Mouse (Mus musculus): Measurements from ENCODE around the gene Selenos.

The Selenos gene

GRCm38 (mm10) chr7:66087652-66088051 lies 8.2 kb downstream of the Selenos start:
- DNase-seq = no peak

GRCm38 (mm10) chr7:66088077-66088476 lies 8.6 kb downstream of the Selenos start:
- DNase-seq = no peak

GRCm38 (mm10) chr7:66090676-66091190 lies 11.3 kb downstream of the Selenos start:
- no peak for DNase-seq

GRCm38 (mm10) chr7:66091553-66091952 lies 12.1 kb downstream of the Selenos start:
- no peak for DNase-seq

GRCm38 (mm10) chr7:66092656-66093055 lies 13.2 kb downstream of the Selenos start:
- DNase-seq = no peak

DNA sequence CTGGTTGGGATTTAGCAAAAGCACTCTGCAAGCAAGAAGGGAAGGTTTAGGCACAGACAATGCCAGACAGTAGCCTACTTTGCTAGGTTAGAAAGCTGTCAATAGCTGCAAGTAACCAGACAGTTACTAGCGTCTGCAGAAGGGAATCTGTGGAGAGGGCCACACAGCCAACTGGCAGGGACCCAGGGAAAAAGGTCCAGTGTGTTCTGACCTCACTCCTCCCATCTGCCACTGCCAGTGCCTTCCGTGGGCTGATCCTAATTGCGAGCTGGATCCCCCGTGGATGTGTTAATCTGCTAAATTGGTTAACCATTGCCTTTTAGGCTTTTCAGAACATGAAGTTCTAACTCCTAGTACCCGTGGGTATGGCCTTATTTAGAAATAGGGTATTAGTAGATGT lies 14.7 kb downstream of the Selenos start:
- DNase-seq = no peak

DNA sequence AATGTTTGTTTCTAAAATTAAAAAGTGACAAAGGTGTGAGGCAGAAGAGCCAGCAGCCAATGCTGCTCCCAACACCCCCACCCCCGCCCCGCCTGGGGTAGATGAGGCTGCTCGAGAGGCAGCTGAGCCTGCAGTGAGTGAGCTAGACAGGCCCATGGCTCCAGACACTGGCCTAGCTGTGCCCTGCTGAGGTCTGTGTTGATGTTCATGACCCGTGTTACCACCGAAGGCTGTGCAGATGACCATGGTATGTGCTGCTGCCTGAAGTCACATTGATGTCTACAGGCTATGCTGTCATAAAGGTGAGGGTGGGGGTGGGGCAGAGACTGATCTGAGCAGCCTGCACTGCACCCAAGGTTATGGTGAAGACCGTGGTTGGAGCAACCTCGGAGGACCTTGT lies 19.4 kb downstream of the Selenos start:
- no peak for DNase-seq

DNA sequence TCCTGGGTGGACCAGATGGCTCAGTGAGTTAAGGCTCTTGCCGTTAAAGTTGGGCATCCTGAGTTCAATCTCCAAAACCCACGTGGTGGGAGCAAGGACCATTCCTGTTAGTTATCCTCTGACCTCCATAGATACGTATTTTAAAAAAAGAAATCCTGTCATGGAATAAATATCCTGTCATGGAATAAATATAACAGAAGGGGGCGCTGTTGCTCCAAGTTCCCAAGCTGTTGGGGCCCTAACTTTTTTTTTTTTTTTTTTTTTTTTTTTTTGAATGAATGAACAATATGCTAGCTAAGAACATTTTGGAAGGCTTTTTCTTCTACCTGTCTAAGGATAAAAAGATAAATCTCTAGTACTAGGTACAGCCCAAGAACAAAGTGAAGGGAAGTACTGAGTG lies 22.4 kb downstream of the Selenos start:
- no peak for DNase-seq

DNA sequence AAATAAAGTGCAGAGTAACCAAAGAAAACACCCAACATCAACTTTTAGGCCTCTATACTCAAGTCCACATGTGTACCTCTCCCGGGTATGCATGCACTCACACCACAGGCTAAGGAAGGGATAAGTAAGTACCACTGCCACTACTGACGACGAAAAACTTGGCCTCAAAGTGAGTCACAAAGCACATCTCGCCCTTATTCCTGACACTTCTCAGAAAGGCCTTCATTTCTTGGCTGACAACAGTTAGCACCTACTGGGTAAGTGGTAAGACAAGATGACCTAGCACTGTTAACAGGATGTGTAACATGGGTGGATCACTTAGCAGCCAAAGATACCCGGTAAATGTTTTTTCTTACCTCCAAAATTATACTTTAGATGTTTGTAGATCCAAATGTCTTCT lies 25.1 kb downstream of the Selenos start:
- DNase-seq = no peak

DNA sequence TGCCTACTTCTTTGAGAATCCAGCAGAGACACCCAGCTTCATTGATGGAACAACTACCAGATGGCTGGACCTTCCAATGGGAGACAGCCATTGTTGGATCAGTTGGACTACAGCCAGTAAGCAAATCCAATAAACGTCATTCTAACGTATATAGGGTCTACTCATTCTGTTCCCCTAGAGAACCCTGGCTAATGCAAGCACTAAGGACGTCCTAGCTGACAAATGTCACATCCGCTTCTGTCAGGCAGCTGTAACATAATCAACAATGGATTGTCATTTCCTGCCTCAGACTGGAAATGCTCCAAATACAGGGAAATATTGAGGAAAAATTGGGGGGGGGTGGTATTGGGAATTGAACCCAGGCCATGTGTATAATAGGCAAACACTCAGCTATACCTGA lies 26.3 kb downstream of the Selenos start:
- DNase-seq = no peak

DNA sequence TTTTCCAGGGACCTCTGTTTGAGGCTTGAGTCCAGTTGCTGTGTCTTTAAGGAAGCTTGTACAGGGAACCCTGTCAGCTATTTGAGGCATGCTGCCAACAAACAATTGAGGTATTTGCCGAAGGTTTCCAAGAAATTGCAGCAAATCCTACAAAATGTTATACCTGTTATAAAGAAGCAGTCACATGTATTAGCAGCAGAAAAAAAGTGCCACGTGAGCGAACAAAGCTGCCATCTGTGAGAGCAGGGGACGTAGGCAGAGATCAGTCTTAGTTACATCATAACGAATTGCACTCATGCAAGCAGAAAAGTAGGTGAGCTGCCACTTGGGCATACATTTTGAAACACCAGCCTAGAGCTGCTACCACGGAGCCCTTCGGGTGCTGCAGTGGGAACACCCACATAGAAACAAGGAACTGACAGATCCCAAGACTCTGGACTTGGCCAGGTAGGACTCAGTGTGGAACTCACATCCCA lies 27.2 kb downstream of the Selenos start:
- DNase-seq = no peak

- DNase-seq = no peak
Observed at GRCm38 (mm10) chr7:66107206-66107605, 27.8 kb downstream of the Selenos start.

- DNase-seq = peak; percentile 39 to 56
Observed at GRCm38 (mm10) chr7:66107930-66108329, 28.5 kb downstream of the Selenos start.

GRCm38 (mm10) chr7:66108961-66109854 lies 29.8 kb downstream of the Selenos start, which contains the start of gene Chsy1:
Gene Chsy1, plus strand, starts transcription at chr7:66109515.
- DNase-seq = peak; percentile 92 to 95

DNA sequence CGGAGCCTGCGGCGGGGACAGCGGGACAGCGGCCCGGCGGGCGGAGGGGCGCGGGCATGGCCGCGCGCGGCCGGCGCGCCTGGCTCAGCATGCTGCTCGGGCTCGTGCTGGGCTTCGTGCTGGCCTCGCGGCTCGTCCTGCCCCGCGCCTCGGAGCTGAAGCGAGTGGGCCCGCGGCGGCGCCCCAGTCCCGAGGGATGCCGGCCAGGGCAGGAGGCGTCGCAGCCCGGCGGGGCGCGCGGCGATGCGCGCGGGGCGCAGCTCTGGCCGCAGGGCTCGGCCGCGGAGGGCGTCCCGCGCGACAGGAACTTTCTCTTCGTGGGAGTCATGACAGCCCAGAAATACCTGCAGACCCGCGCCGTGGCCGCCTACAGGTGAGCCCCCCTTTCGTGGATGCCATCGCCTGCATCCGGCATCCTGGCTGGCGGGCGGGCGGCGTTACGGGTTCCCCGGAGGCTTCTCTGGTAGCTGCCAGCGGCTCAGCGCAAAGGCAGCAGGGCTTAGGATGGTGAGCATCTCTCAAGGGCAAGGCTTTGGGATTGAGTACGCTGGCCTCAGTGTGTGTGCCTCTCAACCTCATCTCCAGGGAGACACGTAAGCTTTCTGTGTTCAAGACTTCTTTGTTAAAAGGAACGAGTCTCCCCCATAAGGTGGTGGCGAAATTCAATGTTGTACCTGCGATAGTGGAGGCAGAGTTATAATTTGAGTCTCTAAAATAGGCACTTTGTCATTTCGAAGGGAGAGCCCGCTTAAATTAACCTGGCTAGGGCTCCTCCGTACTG lies 30.6 kb downstream of the Selenos start:
- DNase-seq = peak; percentile 54 to 74

- peak in 1 of 2 experiments; percentile 38 for DNase-seq
Observed at GRCm38 (mm10) chr7:66110636-66111112, 31.2 kb downstream of the Selenos start.

DNA sequence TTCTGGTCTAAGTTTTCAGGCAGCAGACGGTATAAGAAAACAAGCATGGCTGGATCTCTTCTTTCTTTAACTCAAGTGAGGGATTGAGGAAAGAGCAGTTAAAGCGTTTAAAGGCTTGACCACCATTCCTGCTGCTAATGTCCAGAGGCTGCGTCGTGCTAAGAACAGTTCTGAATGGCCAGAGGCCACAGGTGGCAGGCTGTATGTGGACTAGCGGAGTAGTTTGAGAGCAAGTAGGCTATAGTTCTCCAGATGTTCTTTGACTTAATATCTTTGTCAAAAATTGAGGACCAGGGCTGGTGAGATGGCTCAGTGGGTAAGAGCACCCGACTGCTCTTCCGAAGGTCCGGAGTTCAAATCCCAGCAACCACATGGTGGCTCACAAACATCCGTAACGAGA lies 31.8 kb downstream of the Selenos start:
- DNase-seq = no peak

DNA sequence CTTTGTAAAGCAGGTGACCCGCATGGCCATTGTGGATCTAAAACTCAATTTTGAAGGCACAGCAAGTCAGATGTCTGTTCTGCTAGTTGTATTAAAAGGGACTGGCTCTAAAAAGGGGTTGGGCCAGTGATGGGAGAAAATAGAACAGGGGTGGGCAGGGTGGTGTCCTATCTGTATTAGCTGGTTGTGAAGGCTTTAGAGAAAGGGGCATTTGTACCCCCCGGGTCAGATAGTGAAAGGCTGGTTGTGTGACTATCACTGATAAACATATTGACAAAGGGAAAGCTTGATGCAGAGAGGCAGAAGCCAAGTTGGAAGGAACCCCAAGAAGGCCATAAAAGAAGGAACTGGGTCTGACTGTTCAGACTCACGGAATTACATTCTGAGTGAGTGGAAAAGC lies 34.1 kb downstream of the Selenos start:
- DNase-seq = no peak

DNA sequence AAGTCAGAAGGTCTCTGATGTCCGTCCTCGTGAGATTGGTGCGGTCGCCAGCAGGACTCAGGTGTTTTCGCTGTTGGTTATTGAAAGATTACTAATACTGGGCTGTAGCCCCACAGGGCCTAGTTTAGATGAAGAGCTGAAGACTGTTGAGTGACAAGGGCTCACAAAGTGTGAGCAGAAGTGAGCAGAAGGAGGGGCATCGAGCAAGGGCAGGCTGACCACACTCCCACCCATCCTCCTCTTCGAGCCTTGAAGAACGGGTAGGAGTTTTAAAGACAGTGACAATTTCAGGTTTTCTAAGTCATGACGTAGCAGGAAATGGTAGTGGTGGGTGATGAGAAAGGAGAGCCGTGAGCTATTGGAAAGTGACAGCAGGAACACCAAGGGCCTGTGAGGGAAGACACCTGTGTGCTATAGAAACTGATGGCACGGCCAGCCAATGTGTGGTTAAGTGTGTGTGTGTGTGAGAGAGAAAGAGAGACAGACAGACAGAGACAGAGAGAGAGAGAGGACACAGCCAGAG lies 36.4 kb downstream of the Selenos start:
- no peak for DNase-seq

- no peak for DNase-seq
Observed at GRCm38 (mm10) chr7:66116906-66117482, 37.5 kb downstream of the Selenos start.

DNA sequence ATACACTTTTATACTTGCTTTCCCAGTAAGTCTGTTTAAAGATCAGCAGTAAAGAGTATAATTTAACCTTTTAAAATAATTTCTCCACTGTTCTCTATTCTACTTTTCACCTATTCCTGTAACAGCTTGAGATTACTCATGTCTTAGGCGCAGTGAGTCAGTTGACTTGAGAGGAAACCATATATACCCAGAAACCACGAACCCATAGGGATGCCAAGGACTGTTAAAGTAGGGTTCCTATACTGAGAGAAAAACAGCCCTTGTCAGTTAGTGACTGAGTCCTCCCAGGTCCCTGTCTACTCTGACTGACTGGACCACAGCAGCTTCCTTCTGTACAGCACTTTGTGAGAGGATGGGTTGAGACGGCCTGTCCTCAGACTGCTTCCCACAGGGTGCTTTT lies 38.6 kb downstream of the Selenos start:
- no peak for DNase-seq

DNA sequence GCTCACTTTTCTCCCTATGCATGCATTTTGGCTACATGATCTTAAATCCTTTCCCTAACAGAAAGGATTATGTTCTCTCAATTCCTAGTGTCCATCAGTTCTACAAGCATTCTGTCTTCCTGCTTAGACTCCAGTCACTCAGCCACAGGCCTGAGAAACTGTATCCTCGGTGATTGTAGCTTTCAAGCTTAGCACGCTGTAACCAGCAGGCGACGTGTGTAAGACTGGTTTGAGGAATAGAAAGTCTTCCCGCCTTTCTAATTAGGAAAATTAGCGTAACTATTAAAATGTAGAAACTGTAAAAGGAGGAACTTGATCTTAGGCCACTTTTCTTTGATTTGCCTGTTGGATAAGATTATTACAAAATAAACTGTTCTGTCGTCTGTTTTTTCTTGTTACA lies 39.3 kb downstream of the Selenos start:
- no peak for DNase-seq

- no peak for DNase-seq
Observed at GRCm38 (mm10) chr7:66120139-66120538, 40.7 kb downstream of the Selenos start.
